Mouse (Mus musculus) megakaryocyte, embryonic 14.5 days (primary cell): ENCODE measurements around the gene 9530053A07Rik. TPM values are rescaled to one million over a fixed set of nuclear protein-coding genes. Genes with fewer than 3 reads are reported as not detected.
"Not testable (repeated sequence)": the region's sequence is repeated elsewhere in the genome, so short reads cannot be mapped to it uniquely, and the experiment has no call there.

Experiments
- H3K27me3 ChIP-seq: replicated peaks from 2 replicates; pipeline ENCODE3; 2012; ENCODE audit warnings: inconsistent platforms
- H3K36me3 ChIP-seq: replicated peaks from 2 replicates; pipeline ENCODE3; 2012; ENCODE audit warnings: low read length, inconsistent platforms, mixed read lengths
- H3K4me1 ChIP-seq: 2 replicates; pipeline ENCODE4 v1.6.1; 2012; ENCODE audit warnings: inconsistent platforms
- H3K4me3 ChIP-seq: replicated peaks from 2 replicates; pipeline ENCODE3; 2012; ENCODE audit warnings: moderate library complexity, mild to moderate bottlenecking, inconsistent platforms
- H3K9me3 ChIP-seq: 2 replicates; pipeline ENCODE4 v1.6.1; 2012; ENCODE audit warnings: inconsistent platforms
- FLI1 ChIP-seq: IDR thresholded peaks from 2 replicates; pipeline ENCODE4 v1.6.1; 2012; ENCODE audit warnings: low read length, inconsistent platforms, mixed read lengths
- GATA1 ChIP-seq: IDR thresholded peaks from 3 replicates; pipeline ENCODE4 v1.6.1; 2012; ENCODE audit warnings: mixed read lengths, low read length, inconsistent platforms, borderline replicate concordance
- polyA plus RNA-seq: library from polyadenylated mRNA; stranded (reverse); fragments of >175 nt; gene quantifications from 2 replicates; pipeline ENCODE4 v1.2.3, GENCODE M21; 2012; ENCODE audit warnings: low replicate concordance; ENCODE audit not compliant: insufficient read depth

The 9530053A07Rik gene
- not detected in 2 replicates for polyA plus RNA-seq

DNA sequence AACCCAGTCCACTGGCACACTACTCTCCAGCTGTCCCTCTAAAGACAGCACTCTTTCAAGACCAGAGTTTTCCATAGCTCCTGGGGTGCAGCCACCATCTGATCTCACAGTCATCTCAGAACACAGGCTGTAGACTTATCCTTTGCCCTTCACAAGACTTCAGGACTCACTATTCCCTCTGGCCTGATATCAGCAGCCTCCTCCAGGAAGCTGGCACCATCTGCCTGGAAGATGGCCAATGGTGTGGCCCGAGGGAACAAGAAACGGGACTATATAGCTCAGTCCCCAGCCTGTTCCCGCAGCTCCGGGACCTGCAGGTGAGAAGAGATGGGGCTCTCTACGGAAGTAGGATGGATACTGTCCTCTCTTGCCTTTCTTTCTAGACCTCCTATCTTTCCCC is at the start of gene 9530053A07Rik:
TSS of gene 9530053A07Rik (plus strand) at position 301 of the 400 bp plus-strand sequence.
- peaks cover 3% of the 10 kb centered on the region for H3K27me3 ChIP-seq
- no peaks in the 10 kb centered on the region for H3K4me1 ChIP-seq
- H3K4me3 ChIP-seq, result no peak within 1 kb of the TSS
- no peak for TF ChIP-seq FLI1
- TF ChIP-seq GATA1, result no peak
- no peaks in the 10 kb centered on the region; the same call in 1 of the 2 replicates for H3K9me3 ChIP-seq
- H3K36me3 ChIP-seq, result no peaks in the 10 kb centered on the region

DNA sequence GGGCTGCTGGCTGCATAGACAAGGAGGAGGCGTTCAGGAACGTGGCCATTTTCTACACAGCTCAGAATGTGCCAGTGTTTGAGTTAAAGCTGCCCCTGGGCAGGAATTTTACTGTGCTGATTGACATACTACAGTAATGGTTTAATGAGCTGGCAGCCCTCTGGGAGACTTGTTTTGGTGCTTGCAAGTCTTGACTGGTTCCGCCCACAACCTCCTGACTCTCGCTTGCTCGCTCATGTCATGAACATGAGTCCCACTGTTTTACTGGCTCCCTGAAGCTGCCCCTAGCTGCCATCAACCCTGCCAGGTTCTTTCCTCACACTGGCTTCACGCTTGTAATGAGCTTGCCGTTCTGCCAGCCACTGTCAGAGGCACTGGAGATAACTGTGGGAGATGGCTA is 45.1 kb upstream of the 9530053A07Rik start:
- no peaks in the 10 kb centered on the region for H3K4me1 ChIP-seq
- H3K27me3 ChIP-seq, result peaks cover 4% of the 10 kb centered on the region
- TF ChIP-seq FLI1 (no peak), GATA1 (no peak)
- peaks cover 30% of the 10 kb centered on the region for H3K9me3 ChIP-seq
- H3K36me3 ChIP-seq, result no peaks in the 10 kb centered on the region
- no peak overlapping the region for H3K4me3 ChIP-seq

DNA sequence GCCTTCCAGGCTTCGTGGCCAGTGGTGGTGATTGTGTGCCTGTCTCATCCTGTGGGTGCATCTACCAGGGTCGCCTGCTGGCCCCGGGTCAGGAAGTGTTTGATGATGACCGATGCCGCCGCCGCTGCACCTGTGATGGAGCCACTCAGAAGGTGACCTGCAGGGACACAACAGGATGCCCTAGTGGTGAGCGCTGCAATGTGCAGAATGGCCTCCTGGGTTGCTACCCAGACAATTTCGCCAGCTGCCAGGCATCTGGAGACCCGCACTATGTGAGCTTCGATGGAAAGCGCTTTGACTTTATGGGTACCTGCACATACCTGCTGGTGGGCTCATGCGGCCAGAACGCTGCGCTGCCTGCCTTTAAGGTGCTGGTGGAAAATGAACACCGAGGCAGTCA is 43.0 kb upstream of the 9530053A07Rik start:
- peaks cover 7% of the 10 kb centered on the region for H3K27me3 ChIP-seq
- TF ChIP-seq GATA1 (no peak), FLI1 (no peak)

DNA sequence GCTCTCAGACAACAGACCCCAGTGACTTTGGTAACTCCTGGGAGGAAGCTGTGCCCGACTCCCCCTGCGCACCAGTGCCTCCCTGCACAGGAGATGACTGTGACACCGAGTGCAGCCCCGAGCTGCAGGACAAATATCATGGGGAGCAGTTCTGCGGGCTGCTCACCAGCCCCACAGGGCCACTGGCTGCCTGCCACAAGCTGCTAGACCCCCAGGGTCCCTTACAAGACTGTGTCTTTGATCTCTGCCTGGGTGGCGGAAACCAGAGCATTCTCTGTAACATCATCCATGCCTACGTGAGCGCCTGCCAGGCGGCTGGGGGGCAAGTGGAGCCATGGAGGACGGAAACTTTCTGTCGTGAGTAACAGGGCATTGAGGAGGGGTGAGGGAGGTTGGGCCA is 35.7 kb upstream of the 9530053A07Rik start:
- no peak for TF ChIP-seq FLI1
- no peak for TF ChIP-seq GATA1
- Histone ChIP-seq H3K4me1 (no peaks in the 10 kb centered on the region), H3K9me3 (peaks cover 6% of the 10 kb centered on the region), H3K4me3 (no peak overlapping the region), H3K27me3 (peaks cover 5% of the 10 kb centered on the region), H3K36me3 (no peaks in the 10 kb centered on the region)

More for the DNA sequence above, 43.0 kb upstream of the 9530053A07Rik start:
- no peaks in the 10 kb centered on the region for H3K4me1 ChIP-seq
- H3K9me3 ChIP-seq, result peaks cover 30% of the 10 kb centered on the region
- no peaks in the 10 kb centered on the region for H3K36me3 ChIP-seq
- H3K4me3 ChIP-seq, result no peak overlapping the region

DNA sequence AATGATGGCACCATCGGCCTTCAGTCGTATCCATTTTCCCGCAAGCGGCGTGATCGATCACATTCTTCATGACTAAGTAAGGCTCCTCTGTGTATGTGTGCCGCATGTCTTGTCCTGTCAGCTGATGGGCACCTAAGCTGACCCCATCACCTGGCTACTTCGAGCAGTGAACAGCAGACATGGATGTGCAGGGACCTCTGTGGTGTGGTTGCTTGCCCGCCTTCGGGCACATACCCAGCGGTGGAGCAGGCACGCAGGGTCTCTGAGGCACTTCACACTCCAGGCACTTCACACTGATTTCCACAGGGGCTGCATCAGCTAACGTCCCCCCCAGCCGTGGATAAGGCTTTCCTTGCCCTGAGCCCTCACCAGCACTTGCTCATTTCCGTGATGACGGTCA is 30.2 kb upstream of the 9530053A07Rik start:
- no peaks in the 10 kb centered on the region for H3K4me1 ChIP-seq
- no peaks in the 10 kb centered on the region for H3K36me3 ChIP-seq
- TF ChIP-seq GATA1 (no peak), FLI1 (no peak)

DNA sequence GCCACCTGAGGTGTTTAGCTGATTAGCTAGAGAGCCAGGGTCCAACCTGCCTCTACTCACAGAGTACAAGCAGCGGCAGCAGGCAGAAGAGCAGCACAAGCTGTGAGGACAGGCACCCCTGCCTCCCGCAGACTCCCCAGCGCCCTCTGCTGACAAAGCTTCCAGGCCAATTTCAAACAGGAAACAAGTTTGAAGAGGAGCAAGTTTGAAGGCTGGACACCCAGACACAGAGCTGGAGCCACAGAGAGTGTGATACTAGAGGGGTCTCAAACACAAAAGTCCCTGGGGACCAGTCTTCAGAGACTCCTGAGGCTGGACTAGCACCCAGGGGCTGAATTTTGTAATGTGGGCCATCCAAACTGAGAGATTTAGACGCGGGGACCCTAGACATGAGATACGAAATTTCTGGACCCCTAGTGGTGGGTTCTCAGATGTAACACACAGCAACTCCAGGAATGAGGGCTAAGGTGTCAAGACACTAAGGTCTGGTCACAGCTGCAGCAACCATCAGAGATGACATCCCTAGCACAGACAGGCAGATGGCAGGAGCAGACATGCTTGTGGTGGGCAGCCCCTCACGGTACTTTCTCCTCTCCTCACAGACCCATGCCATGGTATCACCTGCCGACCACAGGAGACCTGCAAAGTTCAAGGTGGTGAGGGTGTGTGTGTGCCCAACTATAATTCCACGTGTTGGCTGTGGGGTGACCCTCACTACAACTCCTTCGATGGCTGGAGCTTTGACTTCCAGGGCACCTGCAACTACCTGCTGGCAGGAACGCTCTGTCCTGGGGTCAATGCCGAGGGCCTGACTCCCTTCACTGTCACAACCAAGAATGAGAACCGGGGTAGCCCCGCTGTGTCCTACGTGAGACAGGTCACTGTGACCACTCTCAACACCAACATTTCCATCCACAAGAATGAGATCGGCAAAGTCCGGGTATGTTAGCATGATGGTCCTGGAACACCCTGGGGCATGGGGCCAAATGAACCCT is 28.4 kb upstream of the 9530053A07Rik start:
- Histone ChIP-seq H3K36me3 (no peaks in the 10 kb centered on the region), H3K4me3 (no peak overlapping the region), H3K9me3 (peaks cover 22% of the 10 kb centered on the region), H3K27me3 (peaks cover 23% of the 10 kb centered on the region), H3K4me1 (peaks cover 5% of the 10 kb centered on the region)
- TF ChIP-seq GATA1 (no peak), FLI1 (no peak)

More for the DNA sequence above, 30.2 kb upstream of the 9530053A07Rik start:
- Histone ChIP-seq H3K27me3 (peaks cover 14% of the 10 kb centered on the region), H3K4me3 (peak overlapping the region; percentile 9), H3K9me3 (peaks cover 24% of the 10 kb centered on the region)

DNA sequence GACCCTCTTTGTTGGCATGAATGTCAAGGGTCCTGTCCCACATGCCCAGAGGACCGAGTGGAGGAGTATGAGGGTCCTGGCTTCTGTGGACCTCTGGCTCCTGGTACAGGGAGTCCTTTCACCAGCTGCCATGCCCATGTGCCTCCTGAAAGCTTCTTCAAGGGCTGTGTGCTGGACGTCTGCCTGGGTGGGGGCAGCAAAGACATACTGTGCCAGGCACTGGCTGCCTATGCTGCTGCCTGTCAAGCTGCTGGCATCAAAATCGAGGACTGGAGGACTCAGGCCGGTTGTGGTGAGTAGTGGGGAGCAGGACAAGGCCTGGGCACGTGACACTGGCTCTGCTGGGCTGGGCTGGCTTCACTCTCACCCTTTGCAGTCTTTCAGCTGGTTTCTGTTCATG is 26.3 kb upstream of the 9530053A07Rik start:
- H3K27me3 ChIP-seq, result peaks cover 24% of the 10 kb centered on the region
- H3K36me3 ChIP-seq, H3K4me1 ChIP-seq, H3K4me3 ChIP-seq: not testable (repeated sequence)
- H3K9me3 ChIP-seq, result peaks cover 20% of the 10 kb centered on the region

DNA sequence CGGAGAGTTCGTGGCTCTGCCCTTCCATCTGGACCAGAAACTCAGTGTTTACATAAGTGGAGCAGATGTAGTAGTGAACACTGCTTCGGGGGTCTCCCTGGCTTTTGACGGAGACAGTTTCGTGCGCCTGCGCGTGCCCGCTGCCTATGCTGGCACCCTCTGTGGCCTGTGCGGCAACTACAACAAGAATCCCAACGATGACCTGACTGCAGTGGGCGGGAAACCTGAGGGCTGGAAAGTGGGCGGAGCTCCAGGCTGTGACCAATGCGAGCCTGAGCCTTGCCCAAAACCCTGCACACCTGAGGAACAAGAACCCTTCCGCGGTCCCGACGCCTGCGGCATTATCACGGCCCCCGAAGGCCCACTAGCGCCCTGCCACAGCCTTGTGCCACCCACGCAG is 24.6 kb upstream of the 9530053A07Rik start:
- H3K27me3 ChIP-seq, result peaks cover 23% of the 10 kb centered on the region
- no peaks in the 10 kb centered on the region for H3K36me3 ChIP-seq
- peaks cover 5% of the 10 kb centered on the region for H3K4me1 ChIP-seq
- TF ChIP-seq FLI1, result no peak
- peaks cover 7% of the 10 kb centered on the region for H3K9me3 ChIP-seq
- peak overlapping the region; percentile 50 for H3K4me3 ChIP-seq

DNA sequence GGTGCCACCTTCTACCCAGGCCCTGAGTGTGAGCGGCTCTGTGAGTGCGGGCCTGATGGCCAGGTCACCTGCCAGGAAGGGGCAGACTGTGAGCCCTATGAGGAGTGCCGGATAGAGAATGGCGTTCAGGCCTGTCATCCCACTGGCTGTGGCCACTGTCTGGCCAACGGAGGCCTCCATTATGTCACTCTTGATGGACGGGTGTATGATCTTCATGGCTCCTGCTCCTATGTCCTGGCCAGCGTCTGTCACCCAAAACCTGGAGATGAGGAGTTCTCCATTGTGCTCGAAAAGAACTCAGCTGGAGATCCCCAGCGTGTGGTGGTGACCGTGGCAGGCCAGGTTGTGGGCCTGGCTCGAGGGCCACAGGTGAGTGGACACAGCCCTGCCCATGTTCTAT is 23.0 kb upstream of the 9530053A07Rik start:
- Histone ChIP-seq H3K27me3 (peaks cover 23% of the 10 kb centered on the region), H3K4me3 (no peak overlapping the region), H3K36me3 (no peaks in the 10 kb centered on the region), H3K9me3 (no peaks in the 10 kb centered on the region), H3K4me1 (peaks cover 5% of the 10 kb centered on the region)
- TF ChIP-seq FLI1, result no peak
- no peak for TF ChIP-seq GATA1

DNA sequence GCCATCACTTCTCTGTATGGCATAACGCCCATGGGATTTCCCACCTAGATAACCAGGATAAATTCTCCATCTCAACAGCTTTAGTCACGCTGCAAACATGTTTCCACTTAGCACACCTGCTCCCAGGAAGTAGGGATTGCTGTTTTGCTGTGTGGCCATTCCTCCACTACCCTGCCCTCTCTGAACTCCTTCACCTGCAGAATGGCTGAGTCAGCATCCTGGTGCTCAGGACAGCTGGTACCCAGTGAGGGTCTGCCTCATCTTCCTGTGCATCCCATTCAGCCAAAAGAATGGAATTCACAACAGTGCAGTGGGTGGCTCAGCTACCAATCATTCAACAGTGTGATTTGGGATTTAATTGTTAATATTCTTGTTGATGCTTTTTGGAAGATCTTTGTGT is 14.6 kb upstream of the 9530053A07Rik start:
- H3K4me1 ChIP-seq, result no peaks in the 10 kb centered on the region
- no peaks in the 10 kb centered on the region for H3K36me3 ChIP-seq
- H3K4me3 ChIP-seq, result no peak overlapping the region
- peaks cover 3% of the 10 kb centered on the region for H3K27me3 ChIP-seq
- no peaks in the 10 kb centered on the region for H3K9me3 ChIP-seq
- TF ChIP-seq GATA1 (no peak), FLI1 (no peak)

DNA sequence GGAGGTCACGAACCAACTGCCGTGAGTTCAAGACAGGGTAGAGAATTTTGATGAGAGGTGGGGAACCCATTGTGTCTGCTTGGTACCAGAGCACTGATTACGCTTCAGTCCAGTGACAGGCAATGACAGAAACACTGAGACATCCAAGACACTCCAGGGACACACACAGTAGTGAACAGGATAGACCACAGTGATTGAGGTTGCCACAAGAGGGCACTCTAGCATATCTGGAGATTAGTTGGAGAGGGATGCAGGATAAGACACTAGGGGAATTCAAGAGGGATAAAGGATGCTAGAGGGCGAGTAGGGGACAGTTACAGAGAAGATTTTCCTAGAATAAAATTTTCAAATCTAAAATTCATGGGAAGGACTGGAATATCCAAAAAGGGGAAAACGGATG is 8.3 kb downstream of the 9530053A07Rik start:
- peaks cover 11% of the 10 kb centered on the region for H3K27me3 ChIP-seq
- H3K36me3 ChIP-seq, result no peaks in the 10 kb centered on the region
- peaks cover 9% of the 10 kb centered on the region for H3K4me1 ChIP-seq
- H3K4me3 ChIP-seq, result no peak overlapping the region
- no peak for TF ChIP-seq GATA1
- TF ChIP-seq FLI1, result no peak
- peaks cover 1% of the 10 kb centered on the region; the same call in 1 of the 2 replicates for H3K9me3 ChIP-seq
